Mouse (Mus musculus): ENCODE measurements at regions not wholly inside any gene's neighbourhood (a gene's known extent, or its start where the extent isn't known, plus 50 kb on each side); places are given as distances from the start of the nearest gene placed in this dataset.

DNA sequence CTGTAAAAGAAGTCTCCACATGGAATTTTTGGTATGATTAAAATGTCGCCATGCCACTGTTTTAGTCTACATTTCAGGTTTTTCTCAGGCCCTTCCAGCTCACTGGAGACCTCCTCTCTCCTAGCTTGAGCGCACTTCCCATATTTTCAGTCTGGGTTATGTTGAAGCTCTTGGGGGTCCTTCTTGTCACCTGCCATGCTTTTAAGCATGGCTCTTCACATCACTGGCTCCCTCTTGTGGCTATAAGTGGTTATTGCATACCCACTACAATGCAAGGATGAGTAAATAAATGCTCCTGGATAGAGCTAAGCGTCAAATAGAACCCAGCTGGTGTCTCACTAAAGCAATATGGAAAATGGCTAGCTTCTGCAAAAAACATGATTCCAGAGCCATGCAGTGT, 255.1 kb upstream of the Tsc22d2 start:
- no peak for TF ChIP-seq POLR2A (IDR thresholded peaks at IDR 0.05; ENCODE audit: extremely low read depth, insufficient read depth, low read length)
- TF ChIP-seq CTCF (IDR thresholded peaks at IDR 0.05; ENCODE audit: extremely low read depth, insufficient read depth, low read length) = peak; percentile 64
